Mouse (Mus musculus) olfactory bulb, adult 2 months (tissue): ENCODE data around the gene Slc44a3.

Experiments used
- CTCF ChIP-seq: fragments of 200-500 bp; IDR thresholded peaks from 2 replicates; pipeline ENCODE4 v1.5.1; 2012; ENCODE audit warnings: low read depth, mild to moderate bottlenecking, low read length, moderate library complexity; ENCODE audit not compliant: insufficient read depth
- POLR2A ChIP-seq: fragments of 200-500 bp; IDR thresholded peaks from 2 replicates; pipeline ENCODE4 v1.6.1; 2012; ENCODE audit warnings: mild to moderate bottlenecking, low read depth, low read length, moderate library complexity; ENCODE audit not compliant: insufficient read depth

DNA sequence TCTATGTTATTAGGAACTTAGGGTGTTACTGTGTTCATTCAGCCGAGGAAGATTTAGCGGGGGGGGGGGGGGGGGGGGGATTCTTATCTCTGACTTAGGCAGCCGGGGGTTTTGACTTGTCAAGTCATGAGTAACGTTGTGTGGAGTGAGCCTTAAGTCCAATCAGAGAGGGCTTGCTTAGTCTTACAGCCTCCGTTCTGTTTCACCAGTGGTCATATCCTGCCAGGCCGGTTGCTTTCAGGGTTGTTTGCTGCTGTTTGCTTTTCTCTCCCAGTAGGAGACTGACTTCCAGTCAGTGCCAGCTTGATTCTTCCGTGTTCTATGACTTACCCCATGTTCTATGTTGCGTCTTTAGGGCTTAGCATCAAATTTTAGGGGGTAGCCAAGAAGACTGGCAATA is 85.8 kb downstream of the Slc44a3 start:
- TF ChIP-seq POLR2A (no peak), CTCF (no peak)
